11 mouse cellular contexts compared by ENCODE assay signal in genomic region chr16:4646831-4647230, GRCm38 (mm10). TPM values are rescaled to one million over a fixed set of nuclear protein-coding genes. Genes with fewer than 3 reads are reported as not detected.
DNase-seq lines count a peak whose midpoint lies in the region; ATAC-seq lines count a peak whose summit lies in the region.
"Had no signal": no experiment of that assay in that cellular context is flagged by ENCODE, and none has a peak within 500 bp of the region (broad histone marks: within the 10 kb centered on the region; RNA-seq: fewer than 3 reads in every experiment).

No protein-coding gene starts in this region.

- peaks cover 35% of the 10 kb centered on the region for H3K36me3 ChIP-seq in hindbrain, embryonic 12.5 days
- no peaks in the 10 kb centered on the region for H3K36me3 ChIP-seq in hindbrain, embryonic 11.5 days (ENCODE audit: control insufficient read depth, insufficient read depth, low read length)
- no peaks in the 10 kb centered on the region; the same call in 1 of the 2 replicates for H3K36me3 ChIP-seq in hindbrain, embryonic 15.5 days

- no peak for ATAC-seq in hindbrain, embryonic 12.5 days (ENCODE audit: low FRiP score)
- ATAC-seq in hindbrain, embryonic 11.5 days (ENCODE audit: low FRiP score) = no peak
- no peak for ATAC-seq in hindbrain, embryonic 15.5 days (ENCODE audit: low FRiP score, low read depth)
- ATAC-seq: forebrain, embryonic 14.5 days had no signal

- intact Hi-C loops in left cerebral cortex, postnatal 36 days (cut with DNase I) = no loop called here

- no peak overlapping the region for H3K4me3 ChIP-seq in hindbrain, embryonic 12.5 days
- H3K4me3 ChIP-seq in hindbrain, embryonic 11.5 days (ENCODE audit: low read depth, low read length) = no peak overlapping the region
- H3K4me3 ChIP-seq in hindbrain, embryonic 15.5 days = no peak overlapping the region
- H3K4me3 ChIP-seq: liver, embryonic 13.5 days; megakaryocyte, embryonic 14.5 days had no signal

- H3K9me3 ChIP-seq in hindbrain, embryonic 12.5 days (replicated peaks) = no peaks in the 10 kb centered on the region
- H3K9me3 ChIP-seq in hindbrain, embryonic 11.5 days (ENCODE audit: control insufficient read depth, low read length) = no peaks in the 10 kb centered on the region
- no peaks in the 10 kb centered on the region for H3K9me3 ChIP-seq in hindbrain, embryonic 15.5 days
- H3K9me3 ChIP-seq: liver, embryonic 13.5 days; megakaryocyte, embryonic 14.5 days had no signal

- DNase-seq in hindbrain, embryonic 11.5 days (ENCODE audit: low spot score) = no peak
- DNase-seq in testis, postnatal 10 days (ENCODE audit: low spot score) = peak; percentile 45
- no peak for DNase-seq in testis, postnatal 14 days (ENCODE audit: low spot score)
- DNase-seq in urinary bladder, postnatal 36 days (ENCODE audit: low spot score in 2 of 2) = no peak
- DNase-seq in ovary, adult 18-20 months (ENCODE audit: low spot score) = no peak
- DNase-seq in left cerebral cortex, postnatal 36 days (ENCODE audit: low spot score in 2 of 2) = no peak
- DNase-seq: liver, embryonic 13.5 days had no signal

- peaks cover 62% of the 10 kb centered on the region for H3K4me1 ChIP-seq in hindbrain, embryonic 12.5 days
- peaks cover 2% of the 10 kb centered on the region; the same call in 1 of the 2 replicates for H3K4me1 ChIP-seq in hindbrain, embryonic 11.5 days (replicated peaks; ENCODE audit: control insufficient read depth, insufficient read depth, low read length)
- H3K4me1 ChIP-seq in hindbrain, embryonic 15.5 days (replicated peaks) = peaks cover 54% of the 10 kb centered on the region

- H3K9ac ChIP-seq in hindbrain, embryonic 12.5 days = peak overlapping the region; percentile 23; the same call in 1 of the 2 replicates
- no peak overlapping the region for H3K9ac ChIP-seq in hindbrain, embryonic 11.5 days (ENCODE audit: low read depth, low read length)
- no peak overlapping the region for H3K9ac ChIP-seq in hindbrain, embryonic 15.5 days
- H3K9ac ChIP-seq: liver, embryonic 13.5 days had no signal

- H3K4me2 ChIP-seq in hindbrain, embryonic 12.5 days (replicated peaks) = no peak overlapping the region
- H3K4me2 ChIP-seq in hindbrain, embryonic 11.5 days (replicated peaks; ENCODE audit: low read depth, low read length) = no peak overlapping the region
- no peak overlapping the region for H3K4me2 ChIP-seq in hindbrain, embryonic 15.5 days
- H3K4me2 ChIP-seq: liver, embryonic 13.5 days had no signal

- 71% methylated on average over 4 of the region's 4 CpGs for WGBS in hindbrain, embryonic 12.5 days
- 64% methylated on average over 4 of the region's 4 CpGs for WGBS in hindbrain, embryonic 11.5 days
- WGBS in hindbrain, embryonic 15.5 days = 73% methylated on average over 4 of the region's 4 CpGs

- peak overlapping the region; percentile 24; the same call in 1 of the 2 replicates for H3K27ac ChIP-seq in hindbrain, embryonic 12.5 days
- no peak overlapping the region for H3K27ac ChIP-seq in hindbrain, embryonic 11.5 days (ENCODE audit: low read depth, low read length)
- H3K27ac ChIP-seq in hindbrain, embryonic 15.5 days (replicated peaks) = peak overlapping the region; percentile 62; the same call in 1 of the 2 replicates
- H3K27ac ChIP-seq: liver, embryonic 13.5 days had no signal

- H3K27me3 ChIP-seq in hindbrain, embryonic 12.5 days = no peaks in the 10 kb centered on the region
- H3K27me3 ChIP-seq in hindbrain, embryonic 11.5 days (ENCODE audit: control insufficient read depth, insufficient read depth, low read length) = no peaks in the 10 kb centered on the region
- H3K27me3 ChIP-seq in hindbrain, embryonic 15.5 days = no peaks in the 10 kb centered on the region
- H3K27me3 ChIP-seq: liver, embryonic 13.5 days had no signal

RNA-seq across cellular contexts. Expression of gene Dnaja3, which starts 7.0 kb away (rescaled TPM):
- polyA plus RNA-seq in hindbrain, embryonic 12.5 days (2016; fragmentation: Nextera tagmentation; extraction: Ambion mirVana) = 56.2 and 56.9 TPM in 2 replicates
- 49.1 and 54.0 TPM in 2 replicates for polyA plus RNA-seq in hindbrain, embryonic 11.5 days (2014; fragmentation: Nextera tagmentation; extraction: Ambion mirVana)
- polyA plus RNA-seq in hindbrain, embryonic 15.5 days (2015; fragmentation: Nextera tagmentation; extraction: Ambion mirVana) = 63.7 and 63.9 TPM in 2 replicates
- total RNA-seq in left cerebral cortex, postnatal 36 days (2021) = 10 to 100 TPM; 59.4 to 66.5 TPM

RNA-seq across cellular contexts. Expression of gene Vasn, which starts 7.1 kb away (rescaled TPM):
- polyA plus RNA-seq in hindbrain, embryonic 12.5 days (2016; fragmentation: Nextera tagmentation; extraction: Ambion mirVana) = 16.3 and 18.0 TPM in 2 replicates
- 7.9 and 9.4 TPM in 2 replicates for polyA plus RNA-seq in hindbrain, embryonic 11.5 days (2014; fragmentation: Nextera tagmentation; extraction: Ambion mirVana)
- 5.9 and 6.4 TPM in 2 replicates for polyA plus RNA-seq in hindbrain, embryonic 15.5 days (2015; fragmentation: Nextera tagmentation; extraction: Ambion mirVana)
- total RNA-seq in left cerebral cortex, postnatal 36 days (2021) = 10 to 100 TPM in 1 of 2 experiments, 1 to 10 TPM in 1; 9.8 to 11.2 TPM

RNA-seq across cellular contexts. Expression of gene Pam16, which starts 22.0 kb away (rescaled TPM):
- 112 and 119 TPM in 2 replicates for polyA plus RNA-seq in hindbrain, embryonic 12.5 days (2016; fragmentation: Nextera tagmentation; extraction: Ambion mirVana)
- polyA plus RNA-seq in hindbrain, embryonic 11.5 days (2014; fragmentation: Nextera tagmentation; extraction: Ambion mirVana) = 113 and 117 TPM in 2 replicates
- 161 and 170 TPM in 2 replicates for polyA plus RNA-seq in hindbrain, embryonic 15.5 days (2015; fragmentation: Nextera tagmentation; extraction: Ambion mirVana)
- 10 to 100 TPM; 75.3 to 86.0 TPM for total RNA-seq in left cerebral cortex, postnatal 36 days (2021)

RNA-seq across cellular contexts. Expression of gene Coro7, which starts 32.7 kb away (rescaled TPM):
- polyA plus RNA-seq in hindbrain, embryonic 12.5 days (2016; fragmentation: Nextera tagmentation; extraction: Ambion mirVana) = 22.8 and 24.3 TPM in 2 replicates
- polyA plus RNA-seq in hindbrain, embryonic 11.5 days (2014; fragmentation: Nextera tagmentation; extraction: Ambion mirVana) = 14.4 and 15.0 TPM in 2 replicates
- 32.8 and 37.2 TPM in 2 replicates for polyA plus RNA-seq in hindbrain, embryonic 15.5 days (2015; fragmentation: Nextera tagmentation; extraction: Ambion mirVana)
- 100 to 1,000 TPM in 1 of 2 experiments, 10 to 100 TPM in 1; 88.4 to 100 TPM for total RNA-seq in left cerebral cortex, postnatal 36 days (2021)

RNA-seq across cellular contexts. Expression of gene Glis2, which starts 52.3 kb away (rescaled TPM):
- polyA plus RNA-seq in hindbrain, embryonic 12.5 days (2016; fragmentation: Nextera tagmentation; extraction: Ambion mirVana) = 34.0 and 34.3 TPM in 2 replicates
- polyA plus RNA-seq in hindbrain, embryonic 11.5 days (2014; fragmentation: Nextera tagmentation; extraction: Ambion mirVana) = 26.3 and 27.6 TPM in 2 replicates
- polyA plus RNA-seq in hindbrain, embryonic 15.5 days (2015; fragmentation: Nextera tagmentation; extraction: Ambion mirVana) = 17.0 and 19.7 TPM in 2 replicates
- total RNA-seq in left cerebral cortex, postnatal 36 days (2021) = 10 to 100 TPM; 12.0 to 13.2 TPM
